Mouse (Mus musculus) myocyte (in vitro differentiated cells): ENCODE measurements around the gene Tnfsf10.

ENCODE experiments used
- E2F4 ChIP-seq: IDR thresholded peaks from one replicate; pipeline ENCODE4 v1.6.1; 2011; ENCODE audit warnings: mild to moderate bottlenecking, control low read depth, moderate library complexity; ENCODE audit not compliant: insufficient read depth
- MAX ChIP-seq: IDR thresholded peaks from one replicate; pipeline ENCODE4 v1.6.1; 2011; ENCODE audit warnings: low read depth, mild to moderate bottlenecking, control low read depth

DNA sequence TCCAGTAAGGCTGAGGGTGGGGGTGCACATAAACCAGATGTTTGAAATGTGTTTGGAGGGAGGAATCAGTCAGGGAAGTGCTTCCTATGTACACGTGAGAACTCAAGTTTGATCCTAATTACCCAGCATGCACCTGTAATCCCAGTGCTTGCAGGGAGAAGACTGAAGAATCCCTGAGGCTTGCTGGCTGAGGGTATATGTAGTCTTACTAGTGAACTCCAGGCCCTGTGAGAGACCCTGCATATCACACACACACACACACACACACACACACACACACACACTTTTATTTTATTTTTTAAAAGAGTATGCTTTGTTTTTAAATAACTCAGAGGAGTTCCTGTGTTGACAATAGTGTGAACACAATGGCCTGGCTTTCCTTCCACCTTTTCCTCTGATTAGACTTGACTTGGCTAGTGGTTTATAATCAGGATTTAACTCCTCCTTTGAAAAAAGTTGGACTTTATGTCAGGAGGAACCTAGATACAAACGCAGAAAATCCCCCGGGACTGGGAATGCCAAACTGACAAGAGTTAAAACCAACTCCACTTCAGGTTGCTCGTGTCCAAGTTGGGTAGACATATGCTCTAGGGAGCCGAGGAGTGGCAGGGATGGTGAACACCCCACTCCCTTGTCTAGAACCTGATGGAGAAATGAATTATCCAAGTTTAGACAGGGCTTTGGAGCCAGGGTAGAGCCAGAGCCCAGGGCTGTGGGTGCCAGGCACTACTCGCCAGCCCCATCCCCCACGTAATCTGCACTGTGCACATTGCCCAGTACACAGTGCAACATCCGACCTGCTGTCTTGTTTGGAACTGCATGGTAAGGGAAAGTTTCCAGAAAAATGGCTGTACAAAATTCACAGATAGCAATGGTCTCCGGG is 4.0 kb downstream of the Tnfsf10 start:
- TF ChIP-seq MAX (no peak), E2F4 (no peak)
